Comparison of ENCODE assay signal across 28 mouse cellular contexts in genomic region chr19:32752357-32752756, GRCm38 (mm10).
"Had no signal": no experiment of that assay in that cellular context is flagged by ENCODE, and none has a peak within 500 bp of the region (broad histone marks: within the 10 kb centered on the region; RNA-seq: fewer than 3 reads in every experiment).

No protein-coding gene starts in this region.

- H3K9ac ChIP-seq: heart, embryonic 13.5 days; heart, embryonic 15.5 days; hindbrain, embryonic 12.5 days; hindbrain, embryonic 14.5 days; intestine, embryonic 15.5 days; limb, embryonic 13.5 days; limb, embryonic 15.5 days; liver, embryonic 12.5 days; liver, embryonic 14.5 days had no signal

- H3K36me3 ChIP-seq: heart, embryonic 13.5 days; heart, embryonic 15.5 days; hindbrain, embryonic 10.5 days; hindbrain, embryonic 12.5 days; intestine, embryonic 15.5 days; limb, embryonic 13.5 days; limb, embryonic 15.5 days; liver, embryonic 12.5 days had no signal

- H3K4me3 ChIP-seq: heart, adult 2 months; heart, embryonic 13.5 days; heart, embryonic 15.5 days; hindbrain, embryonic 10.5 days; hindbrain, embryonic 12.5 days; intestine, embryonic 15.5 days; layer of hippocampus, adult 2 months; limb, embryonic 13.5 days; limb, embryonic 15.5 days; liver, embryonic 12.5 days had no signal

- DNase-seq: gastrocnemius, postnatal 14 days; gastrocnemius, postnatal 36 days; heart, adult 11 months; heart, adult 2 months; heart, postnatal 4 days; kidney, adult 18-20 months; kidney, adult 8-10 months; kidney, postnatal 10 days; kidney, postnatal 25 days; kidney, postnatal 4 days; layer of hippocampus, adult 9-11 months; layer of hippocampus, postnatal 36 days; left cerebral cortex, postnatal 4 days had no signal

- ATAC-seq: hindbrain, embryonic 16.5 days; inflammation-experienced regulatory T-cells, adult 6 months; intestine, embryonic 15.5 days; intestine, postnatal 0 days; liver, embryonic 12.5 days had no signal

- H3K9me3 ChIP-seq: heart, embryonic 13.5 days; heart, embryonic 15.5 days; hindbrain, embryonic 10.5 days; hindbrain, embryonic 12.5 days; intestine, embryonic 15.5 days; limb, embryonic 13.5 days; limb, embryonic 15.5 days; liver, embryonic 12.5 days had no signal

- H3K4me2 ChIP-seq: heart, embryonic 11.5 days; heart, embryonic 13.5 days; heart, embryonic 15.5 days; hindbrain, embryonic 12.5 days; hindbrain, embryonic 14.5 days; intestine, embryonic 15.5 days; limb, embryonic 13.5 days; limb, embryonic 15.5 days; liver, embryonic 12.5 days had no signal

- H3K27ac ChIP-seq: heart, adult 2 months; heart, embryonic 13.5 days; heart, embryonic 15.5 days; hindbrain, embryonic 10.5 days; hindbrain, embryonic 12.5 days; hindbrain, embryonic 14.5 days; intestine, embryonic 15.5 days; layer of hippocampus, adult 2 months; limb, embryonic 13.5 days; limb, embryonic 15.5 days; liver, embryonic 12.5 days; liver, embryonic 14.5 days had no signal
